In the genomic region with DNA sequence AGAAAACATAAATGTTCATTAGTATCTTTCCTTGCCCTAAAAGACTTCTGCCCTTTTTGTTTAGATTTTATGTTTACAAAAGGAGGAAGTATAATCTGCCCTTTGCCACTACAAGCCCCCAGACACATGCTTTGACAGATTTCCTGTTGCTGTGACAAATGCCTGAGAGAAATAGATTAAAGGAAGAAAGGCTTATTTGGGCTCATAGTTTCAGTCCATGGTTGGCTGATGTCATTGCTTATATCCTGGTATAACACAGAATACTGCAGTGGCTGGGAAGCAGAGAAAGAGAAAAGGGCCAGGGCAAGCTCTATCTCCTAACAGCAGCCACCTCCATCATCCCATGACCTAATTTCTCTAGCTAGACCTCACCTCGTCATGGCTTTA, we compare ENCODE assay signal across 20 mouse cellular contexts.
DNase-seq lines count a peak whose midpoint lies in the region; ATAC-seq and TF ChIP-seq lines count a peak whose summit lies in the region.
"Had no signal": no experiment of that assay in that cellular context is flagged by ENCODE, and none has a peak within 500 bp of the region (broad histone marks: within the 10 kb centered on the region; RNA-seq: fewer than 3 reads in every experiment).

No protein-coding gene starts in this region.

- TF ChIP-seq POLR2A in lung, adult 2 months (IDR thresholded peaks at IDR 0.05; ENCODE audit: borderline replicate concordance, extremely low read depth, low read depth, low read length): no peak
- no peak for TF ChIP-seq POLR2A in embryonic fibroblast, embryonic 13.5 days (IDR thresholded peaks at IDR 0.05; ENCODE audit: low read depth, low read length)

- H3K9me3 ChIP-seq in heart, postnatal 0 days (replicated peaks; ENCODE audit: control insufficient read depth, low read length): no peaks in the 10 kb centered on the region
- H3K9me3 ChIP-seq in lung, embryonic 14.5 days (ENCODE audit: low read depth, low read length): no peaks in the 10 kb centered on the region
- H3K9me3 ChIP-seq: forebrain, embryonic 10.5 days; midbrain, embryonic 12.5 days had no signal

- no peak overlapping the region for H3K4me2 ChIP-seq in heart, postnatal 0 days (ENCODE audit: low read depth, low read length)
- H3K4me2 ChIP-seq in lung, embryonic 14.5 days: no peak overlapping the region
- H3K4me2 ChIP-seq: midbrain, embryonic 12.5 days; neural tube, embryonic 13.5 days had no signal

- TF ChIP-seq CTCF in heart, postnatal 0 days (IDR thresholded peaks at IDR 0.05; ENCODE audit: low read depth): no peak
- TF ChIP-seq CTCF in lung, embryonic 14.5 days (IDR thresholded peaks at IDR 0.05; ENCODE audit: low read depth): no peak
- no peak for TF ChIP-seq CTCF in lung, adult 2 months (IDR thresholded peaks at IDR 0.05; ENCODE audit: insufficient read depth, low read length)
- TF ChIP-seq CTCF in embryonic fibroblast, embryonic 13.5 days (IDR thresholded peaks at IDR 0.05; ENCODE audit: borderline replicate concordance, insufficient read depth, low read length): no peak

- no peak for DNase-seq in heart, postnatal 0 days (ENCODE audit: low spot score)
- no peak for DNase-seq in heart, postnatal 4 days
- DNase-seq in lung, embryonic 14.5 days: peak; percentile 72
- DNase-seq in lung, adult 2 months: no peak
- DNase-seq in lung, postnatal 36 days: peak; percentile 16
- no peak for DNase-seq in cerebellum, postnatal 4 days (ENCODE audit: low spot score in 2 of 2)
- DNase-seq in adrenal gland, adult 18-20 months (ENCODE audit: low spot score in 2 of 2): no peak
- DNase-seq: adrenal gland, postnatal 36 days; cerebellum, adult 9-11 months; gastrocnemius, postnatal 10 days; kidney, adult 18-20 months; kidney, postnatal 36 days; layer of hippocampus, adult 9-11 months; thymus, postnatal 36 days had no signal

- no peak overlapping the region for H3K4me3 ChIP-seq in heart, postnatal 0 days (ENCODE audit: low read depth, low read length)
- no peak overlapping the region for H3K4me3 ChIP-seq in lung, embryonic 14.5 days (ENCODE audit: low read depth, low read length)
- H3K4me3 ChIP-seq in lung, adult 2 months (replicated peaks; ENCODE audit: extremely low read depth, low read depth, low read length): no peak overlapping the region
- no peak overlapping the region for H3K4me3 ChIP-seq in embryonic fibroblast, embryonic 13.5 days (ENCODE audit: insufficient read depth, low read length)
- H3K4me3 ChIP-seq: forebrain, embryonic 10.5 days; midbrain, embryonic 12.5 days; neural tube, embryonic 13.5 days had no signal

- H3K4me1 ChIP-seq in heart, postnatal 0 days (ENCODE audit: control insufficient read depth, insufficient read depth): peaks cover 10% of the 10 kb centered on the region; the same call in 1 of the 2 replicates
- H3K4me1 ChIP-seq in lung, embryonic 14.5 days (ENCODE audit: insufficient read depth): peaks cover 11% of the 10 kb centered on the region; the same call in 1 of the 2 replicates
- peaks cover 3% of the 10 kb centered on the region; the same call in 1 of the 2 replicates for H3K4me1 ChIP-seq in lung, adult 2 months (ENCODE audit: control insufficient read depth, insufficient read depth, low read length)
- H3K4me1 ChIP-seq in embryonic fibroblast, embryonic 13.5 days (ENCODE audit: control insufficient read depth, insufficient read depth, low read length): peaks cover 8% of the 10 kb centered on the region
- H3K4me1 ChIP-seq: forebrain, embryonic 10.5 days; midbrain, embryonic 12.5 days; neural tube, embryonic 13.5 days had no signal

- 28% methylated on average over 1 of the region's 1 CpGs for WGBS in heart, postnatal 0 days
- 21% methylated on average over 1 of the region's 1 CpGs for WGBS in lung, embryonic 14.5 days
- 26% methylated on average over 1 of the region's 1 CpGs for WGBS in lung, adult 2 months

- H3K9ac ChIP-seq in heart, postnatal 0 days (replicated peaks; ENCODE audit: low read depth, low read length): no peak overlapping the region
- H3K9ac ChIP-seq in lung, embryonic 14.5 days: no peak overlapping the region
- H3K9ac ChIP-seq: midbrain, embryonic 12.5 days; neural tube, embryonic 13.5 days had no signal

- peak overlapping the region; percentile 44 for H3K27ac ChIP-seq in heart, postnatal 0 days (ENCODE audit: low read depth)
- H3K27ac ChIP-seq in lung, embryonic 14.5 days (ENCODE audit: low read depth): peak overlapping the region; percentile 85
- 0 out of 2 replicates have a peak overlapping the region, but pooled peaks have one; percentile 47 for H3K27ac ChIP-seq in embryonic fibroblast, embryonic 13.5 days (ENCODE audit: insufficient read depth, low read length)
- H3K27ac ChIP-seq: forebrain, embryonic 10.5 days; midbrain, embryonic 12.5 days; neural tube, embryonic 13.5 days had no signal

- no peaks in the 10 kb centered on the region for H3K36me3 ChIP-seq in heart, postnatal 0 days (replicated peaks; ENCODE audit: control insufficient read depth, insufficient read depth, low read length)
- H3K36me3 ChIP-seq in lung, embryonic 14.5 days (ENCODE audit: insufficient read depth): no peaks in the 10 kb centered on the region
- H3K36me3 ChIP-seq: forebrain, embryonic 10.5 days; midbrain, embryonic 12.5 days; neural tube, embryonic 13.5 days had no signal

- TF ChIP-seq EP300 in heart, postnatal 0 days (IDR thresholded peaks at IDR 0.05; ENCODE audit: low read depth): no peak

- no peaks in the 10 kb centered on the region for H3K27me3 ChIP-seq in heart, postnatal 0 days (ENCODE audit: control insufficient read depth, insufficient read depth, low read length)
- H3K27me3 ChIP-seq in lung, embryonic 14.5 days (ENCODE audit: insufficient read depth, low read length): no peaks in the 10 kb centered on the region
- H3K27me3 ChIP-seq: midbrain, embryonic 12.5 days had no signal

- ATAC-seq in heart, postnatal 0 days (ENCODE audit: insufficient read depth, low read depth): 0 out of 2 replicates have a peak, but pooled peaks have one; percentile 30
- peak; percentile 71 for ATAC-seq in lung, embryonic 14.5 days (ENCODE audit: insufficient read depth)
- ATAC-seq: activated CD4-positive, CD25-positive, alpha-beta regulatory T cell, adult 4 months; Patski had no signal

Comparison
In these comparisons a context has a peak if more than half of its experiments do, and no peak if none do; other contexts are left out.
1. DNase-seq: peak in lung, embryonic 14.5 days (single experiment) and lung, postnatal 36 days (single experiment); none in heart, postnatal 0 days (single experiment), heart, postnatal 4 days (single experiment), lung, adult 2 months (single experiment), cerebellum, postnatal 4 days (0 of 2) and adrenal gland, adult 18-20 months (0 of 2).
2. Peak in every context shown above with its lines, with median percentiles within 50 percentile points of each other: H3K27ac ChIP-seq.